Mouse (Mus musculus) neural tube, embryonic 15.5 days (tissue): Measurements from ENCODE around the gene Klhl31. TPM values are rescaled to one million over a fixed set of nuclear protein-coding genes. Genes with fewer than 3 reads are reported as not detected.

ENCODE experiments used
- ATAC-seq: fragments of 200-750 bp; cut with Nextera tagmentation; 2 replicates; pipeline ENCODE4 v1.8.0; 2017; ENCODE audit warnings: mild to moderate bottlenecking, moderate TSS enrichment, moderate library complexity; ENCODE audit not compliant: low FRiP score
- H3K27ac ChIP-seq: fragments of 300-500 bp; sonication (generic); replicated peaks from 2 replicates; pipeline ENCODE4 v1.5.1; 2015; ENCODE audit warnings: mild to moderate bottlenecking, inconsistent platforms
- H3K27me3 ChIP-seq: fragments of 300-500 bp; sonication (generic); replicated peaks from 2 replicates; pipeline ENCODE4 v1.6.1; 2015; ENCODE audit warnings: inconsistent platforms
- H3K36me3 ChIP-seq: fragments of 300-500 bp; sonication (generic); 2 replicates; pipeline ENCODE4 v1.6.1; 2015; ENCODE audit warnings: inconsistent platforms
- H3K4me1 ChIP-seq: fragments of 300-500 bp; sonication (generic); 2 replicates; pipeline ENCODE4 v1.6.1; 2015; ENCODE audit warnings: inconsistent platforms
- H3K4me2 ChIP-seq: fragments of 300-500 bp; sonication (generic); 2 replicates; pipeline ENCODE4 v1.6.1; 2015; ENCODE audit warnings: inconsistent platforms, mild to moderate bottlenecking, moderate library complexity
- H3K4me3 ChIP-seq: fragments of 300-500 bp; sonication (generic); replicated peaks from 2 replicates; pipeline ENCODE4 v1.5.1; 2015; ENCODE audit warnings: mild to moderate bottlenecking, inconsistent platforms
- H3K9ac ChIP-seq: fragments of 300-500 bp; sonication (generic); replicated peaks from 2 replicates; pipeline ENCODE4 v1.6.1; 2015; ENCODE audit warnings: mild to moderate bottlenecking, inconsistent platforms
- H3K9me3 ChIP-seq: fragments of 300-500 bp; sonication (generic); replicated peaks from 2 replicates; pipeline ENCODE4 v1.6.1; 2016; ENCODE audit warnings: inconsistent platforms
- WGBS: fragments of 180-500 bp; shearing (Covaris S2); methylation state at CpG from one replicate; pipeline ENCODE4 v1.1.7; 2015; ENCODE audit warnings: mixed read lengths; 5-methylcytosine and 5-hydroxymethylcytosine counted together
- polyA plus RNA-seq: library from polyadenylated mRNA; unstranded; fragments of >200 nt; fragmentation: Nextera tagmentation; extraction: Ambion mirVana; gene quantifications from 2 replicates; pipeline ENCODE4 v1.2.1, GENCODE M21; 2015

Klhl31 gene
- polyA plus RNA-seq, 1 experiment from 2014 or later = 1.2 TPM

GRCm38 (mm10) chr9:77673218-77673617, 36.9 kb downstream of the Klhl31 start:
- no peak for ATAC-seq
- no peaks in the 10 kb centered on the region for H3K9me3 ChIP-seq
- H3K4me3 ChIP-seq = no peak overlapping the region
- no peaks in the 10 kb centered on the region for H3K27me3 ChIP-seq
- no peaks in the 10 kb centered on the region for H3K4me1 ChIP-seq
- no peak overlapping the region for H3K27ac ChIP-seq
- H3K36me3 ChIP-seq = no peaks in the 10 kb centered on the region
- 88% methylated on average over 4 of the region's 4 CpGs for WGBS
- no peak overlapping the region for H3K9ac ChIP-seq
- no peak overlapping the region for H3K4me2 ChIP-seq

GRCm38 (mm10) chr9:77673986-77674385, 37.7 kb downstream of the Klhl31 start:
- WGBS = 95% methylated on average over 2 of the region's 2 CpGs
- H3K4me2 ChIP-seq = no peak overlapping the region
- no peaks in the 10 kb centered on the region for H3K27me3 ChIP-seq
- no peak overlapping the region for H3K9ac ChIP-seq
- no peak for ATAC-seq
- H3K4me1 ChIP-seq = no peaks in the 10 kb centered on the region
- H3K4me3 ChIP-seq = no peak overlapping the region
- H3K27ac ChIP-seq = no peak overlapping the region
- no peaks in the 10 kb centered on the region for H3K9me3 ChIP-seq
- no peaks in the 10 kb centered on the region for H3K36me3 ChIP-seq

DNA sequence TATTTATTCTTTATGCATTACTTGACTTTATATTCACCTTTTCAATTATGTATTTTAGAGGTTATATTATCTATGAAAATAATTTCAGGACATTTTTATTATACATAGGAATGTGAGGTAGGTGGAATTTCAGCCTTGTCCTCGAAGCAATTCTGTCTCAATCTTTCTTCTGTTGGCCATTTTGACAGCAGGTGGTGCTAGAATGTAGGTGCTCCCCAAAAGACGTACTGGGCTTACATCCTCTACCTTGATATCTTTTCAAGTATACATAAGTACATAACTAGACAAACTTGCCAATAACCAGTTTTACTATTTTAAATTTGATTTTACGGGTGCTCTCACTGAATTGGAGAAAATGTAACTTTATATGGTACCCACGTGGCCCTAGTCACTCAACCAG, 48.6 kb downstream of the Klhl31 start:
- Histone ChIP-seq H3K9me3 (no peaks in the 10 kb centered on the region), H3K9ac (no peak overlapping the region), H3K4me3 (no peak overlapping the region), H3K36me3 (no peaks in the 10 kb centered on the region), H3K27ac (no peak overlapping the region), H3K27me3 (no peaks in the 10 kb centered on the region), H3K4me1 (no peaks in the 10 kb centered on the region), H3K4me2 (no peak overlapping the region)
- no peak for ATAC-seq
- 86% methylated on average over 4 of the region's 4 CpGs for WGBS

GRCm38 (mm10) chr9:77685825-77686500, 49.7 kb downstream of the Klhl31 start:
- WGBS = 90% methylated on average over 5 of the region's 5 CpGs
- no peaks in the 10 kb centered on the region for H3K9me3 ChIP-seq

GRCm38 (mm10) chr9:77692707-77693106, 56.4 kb downstream of the Klhl31 start:
- Histone ChIP-seq H3K9me3 (no peaks in the 10 kb centered on the region), H3K27me3 (no peaks in the 10 kb centered on the region), H3K4me3 (no peak overlapping the region), H3K27ac (no peak overlapping the region), H3K4me1 (no peaks in the 10 kb centered on the region), H3K4me2 (no peak overlapping the region), H3K9ac (no peak overlapping the region), H3K36me3 (no peaks in the 10 kb centered on the region)
- WGBS = 86% methylated on average over 7 of the region's 7 CpGs
- no peak for ATAC-seq

More at GRCm38 (mm10) chr9:77685825-77686500, 49.7 kb downstream of the Klhl31 start:
- Histone ChIP-seq H3K9ac (no peak overlapping the region), H3K36me3 (no peaks in the 10 kb centered on the region), H3K4me3 (no peak overlapping the region), H3K27me3 (no peaks in the 10 kb centered on the region), H3K27ac (no peak overlapping the region), H3K4me1 (no peaks in the 10 kb centered on the region), H3K4me2 (no peak overlapping the region)
- no peak for ATAC-seq

DNA sequence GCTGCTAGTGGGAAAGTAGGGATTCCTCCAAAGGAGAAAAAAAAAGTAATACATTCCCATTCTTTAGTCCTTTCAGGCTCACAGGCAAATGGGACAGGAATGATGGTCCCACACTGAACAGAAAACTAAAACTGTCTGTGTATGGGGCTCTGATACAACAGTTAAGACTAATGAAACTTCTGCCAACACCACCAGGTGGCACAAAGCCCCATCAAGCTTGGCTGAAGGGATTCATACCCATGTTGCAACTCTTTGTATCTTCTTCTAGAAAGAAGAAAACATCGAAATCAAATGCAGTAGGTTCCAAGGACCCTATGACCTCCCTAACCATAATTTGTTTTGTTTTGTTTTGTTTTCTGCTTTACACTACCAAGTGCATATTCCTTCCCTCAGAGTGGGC, 57.1 kb downstream of the Klhl31 start:
- Histone ChIP-seq H3K9me3 (no peaks in the 10 kb centered on the region), H3K4me1 (no peaks in the 10 kb centered on the region), H3K27me3 (no peaks in the 10 kb centered on the region), H3K4me2 (no peak overlapping the region), H3K9ac (no peak overlapping the region), H3K36me3 (no peaks in the 10 kb centered on the region), H3K4me3 (no peak overlapping the region), H3K27ac (no peak overlapping the region)
- ATAC-seq = no peak
- WGBS = 100% methylated on average over 1 of the region's 1 CpGs

DNA sequence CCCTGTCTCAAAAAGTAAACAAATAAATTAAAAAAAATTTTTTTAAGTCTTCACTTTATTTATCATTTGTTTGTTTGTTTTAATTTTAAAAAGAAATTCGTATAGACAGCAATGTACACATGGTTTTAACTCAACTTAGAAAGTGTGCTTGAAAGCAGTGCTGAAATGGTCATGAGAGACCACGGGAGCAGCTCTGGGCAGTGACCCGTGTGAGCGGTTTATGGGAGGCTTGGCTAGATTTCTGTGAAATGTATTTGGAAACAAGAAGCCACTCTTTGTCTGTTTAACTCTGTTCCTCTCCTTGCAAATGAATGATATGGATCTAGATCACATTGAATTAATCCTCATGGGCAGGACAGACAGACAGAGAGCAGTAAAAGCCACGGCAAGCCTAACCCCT, 59.3 kb downstream of the Klhl31 start:
- WGBS = 77% methylated on average over 5 of the region's 5 CpGs
- no peak overlapping the region for H3K9ac ChIP-seq
- H3K27me3 ChIP-seq = no peaks in the 10 kb centered on the region
- H3K4me3 ChIP-seq = no peak overlapping the region
- no peak for ATAC-seq
- no peaks in the 10 kb centered on the region for H3K4me1 ChIP-seq
- H3K4me2 ChIP-seq = no peak overlapping the region
- no peaks in the 10 kb centered on the region for H3K36me3 ChIP-seq
- H3K27ac ChIP-seq = no peak overlapping the region
- no peaks in the 10 kb centered on the region for H3K9me3 ChIP-seq

GRCm38 (mm10) chr9:77703476-77703875, 67.2 kb downstream of the Klhl31 start:
- H3K4me2 ChIP-seq = no peak overlapping the region
- no peaks in the 10 kb centered on the region for H3K27me3 ChIP-seq
- no peak overlapping the region for H3K4me3 ChIP-seq
- H3K27ac ChIP-seq = no peak overlapping the region
- no peaks in the 10 kb centered on the region for H3K9me3 ChIP-seq
- H3K9ac ChIP-seq = no peak overlapping the region
- no peak for ATAC-seq
- WGBS = 85% methylated on average over 4 of the region's 4 CpGs
- no peaks in the 10 kb centered on the region for H3K4me1 ChIP-seq
- H3K36me3 ChIP-seq = no peaks in the 10 kb centered on the region

DNA sequence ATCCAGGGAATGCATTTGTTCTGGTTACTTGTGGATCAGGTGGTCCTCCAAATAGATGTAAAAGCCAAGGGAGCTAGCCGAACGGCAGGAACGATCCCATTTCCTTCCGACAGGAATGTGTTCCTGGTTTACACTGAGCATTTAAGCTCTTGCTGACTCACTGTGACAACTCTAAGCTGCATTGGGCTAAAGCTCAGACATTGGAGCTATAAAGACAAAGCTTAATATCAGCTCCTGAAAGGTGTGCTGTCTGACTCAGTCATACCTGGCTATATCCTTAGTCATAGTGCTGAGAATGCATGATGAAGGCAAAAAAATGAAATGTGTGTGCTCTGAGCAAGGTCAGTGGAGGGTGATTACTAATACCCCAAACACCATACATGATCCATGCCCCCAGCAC, 67.8 kb downstream of the Klhl31 start:
- 73% methylated on average over 4 of the region's 4 CpGs for WGBS
- Histone ChIP-seq H3K27me3 (no peaks in the 10 kb centered on the region), H3K36me3 (no peaks in the 10 kb centered on the region), H3K9ac (no peak overlapping the region), H3K4me1 (no peaks in the 10 kb centered on the region), H3K4me3 (no peak overlapping the region), H3K4me2 (no peak overlapping the region), H3K9me3 (no peaks in the 10 kb centered on the region), H3K27ac (no peak overlapping the region)
- ATAC-seq = no peak

GRCm38 (mm10) chr9:77706515-77706914, 70.2 kb downstream of the Klhl31 start:
- WGBS = 90% methylated on average over 6 of the region's 6 CpGs
- Histone ChIP-seq H3K4me3 (no peak overlapping the region), H3K4me1 (no peaks in the 10 kb centered on the region), H3K36me3 (no peaks in the 10 kb centered on the region), H3K9me3 (no peaks in the 10 kb centered on the region), H3K27ac (no peak overlapping the region), H3K9ac (no peak overlapping the region), H3K4me2 (no peak overlapping the region), H3K27me3 (no peaks in the 10 kb centered on the region)
- ATAC-seq = no peak

GRCm38 (mm10) chr9:77707433-77708139, 71.3 kb downstream of the Klhl31 start:
- ATAC-seq = no peak
- no peak overlapping the region for H3K27ac ChIP-seq

DNA sequence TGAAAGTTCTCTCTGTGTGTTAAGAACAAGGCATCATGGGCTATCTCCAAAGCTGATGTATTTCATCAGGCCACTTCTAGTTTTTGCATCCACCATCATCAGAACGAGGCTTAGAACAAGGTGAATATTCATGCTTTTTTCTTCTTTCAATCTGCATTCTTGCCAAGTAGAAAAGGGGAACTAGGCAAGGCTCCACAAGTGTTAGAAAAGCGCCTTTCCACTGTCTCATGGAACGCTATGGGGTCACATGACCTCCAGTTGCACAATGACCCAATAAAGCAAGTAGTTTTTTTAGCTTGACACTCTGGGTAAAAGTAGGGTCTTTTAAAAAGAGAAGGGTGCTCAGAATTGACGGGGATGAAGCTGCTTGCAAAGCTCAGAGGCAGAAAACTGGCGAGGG, 72.7 kb downstream of the Klhl31 start:
- ATAC-seq = no peak
- no peak overlapping the region for H3K4me3 ChIP-seq
- no peak overlapping the region for H3K27ac ChIP-seq
- no peaks in the 10 kb centered on the region for H3K27me3 ChIP-seq
- WGBS = 61% methylated on average over 5 of the region's 5 CpGs
- H3K4me1 ChIP-seq = no peaks in the 10 kb centered on the region
- H3K36me3 ChIP-seq = no peaks in the 10 kb centered on the region
- H3K4me2 ChIP-seq = no peak overlapping the region
- H3K9me3 ChIP-seq = no peaks in the 10 kb centered on the region
- H3K9ac ChIP-seq = no peak overlapping the region

More at GRCm38 (mm10) chr9:77707433-77708139, 71.3 kb downstream of the Klhl31 start:
- no peaks in the 10 kb centered on the region for H3K36me3 ChIP-seq
- 88% methylated on average over 9 of the region's 9 CpGs for WGBS
- H3K27me3 ChIP-seq = no peaks in the 10 kb centered on the region
- no peaks in the 10 kb centered on the region for H3K4me1 ChIP-seq
- no peak overlapping the region for H3K9ac ChIP-seq
- H3K4me2 ChIP-seq = no peak overlapping the region
- no peak overlapping the region for H3K4me3 ChIP-seq
- no peaks in the 10 kb centered on the region for H3K9me3 ChIP-seq
